Mouse (Mus musculus): ENCODE measurements at regions not wholly inside any gene's neighbourhood (a gene's known extent, or its start where the extent isn't known, plus 50 kb on each side); places are given as distances from the start of the nearest gene placed in this dataset.

DNA sequence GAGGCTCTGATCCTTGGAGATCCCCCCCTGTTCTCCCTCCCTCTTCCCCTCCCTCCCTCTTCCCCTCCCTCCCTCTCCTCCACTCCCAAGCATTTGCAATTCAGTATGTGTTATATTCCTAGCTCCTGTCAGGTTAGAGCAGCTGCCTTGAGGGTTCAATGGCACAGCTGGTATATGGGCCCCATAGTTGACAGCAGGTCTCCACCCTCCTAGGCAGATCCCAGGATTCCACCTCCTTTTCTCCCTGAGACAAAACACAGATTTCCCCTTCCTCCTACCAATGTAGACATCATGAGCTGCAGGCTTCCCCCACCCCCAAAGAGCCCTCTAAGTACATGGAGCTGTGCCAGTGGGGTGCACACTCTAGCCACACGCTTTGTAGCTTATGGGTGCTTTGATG, 137.8 kb downstream of the Unc5cl start:
- DNase-seq: no peak

DNA sequence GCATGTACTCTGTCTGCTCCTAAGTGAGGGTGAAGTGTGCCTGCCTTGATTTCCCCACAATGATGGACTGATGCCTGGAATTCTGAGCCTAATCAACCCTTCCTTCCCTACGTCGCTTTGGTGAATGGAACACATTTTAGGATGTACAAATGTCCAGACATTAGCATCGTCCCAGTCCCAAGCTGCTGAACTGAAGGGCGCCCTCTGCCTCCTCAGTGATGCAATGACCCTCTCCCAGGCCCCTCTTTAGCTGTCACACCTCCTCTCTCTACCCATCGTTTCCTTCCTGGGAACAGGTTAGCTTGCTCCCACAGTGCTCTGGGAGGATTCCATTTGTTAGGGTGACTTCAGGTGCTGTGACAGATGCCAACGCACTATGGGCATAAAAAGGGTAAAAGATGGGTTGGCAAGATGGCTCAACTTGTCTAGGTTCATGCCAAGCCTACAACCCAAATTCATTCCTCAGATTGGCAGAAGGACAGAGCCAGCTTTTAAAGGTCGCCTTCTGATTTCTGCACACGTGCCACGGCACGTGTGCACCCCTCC, 140.8 kb downstream of the Unc5cl start:
- DNase-seq: no peak

DNA sequence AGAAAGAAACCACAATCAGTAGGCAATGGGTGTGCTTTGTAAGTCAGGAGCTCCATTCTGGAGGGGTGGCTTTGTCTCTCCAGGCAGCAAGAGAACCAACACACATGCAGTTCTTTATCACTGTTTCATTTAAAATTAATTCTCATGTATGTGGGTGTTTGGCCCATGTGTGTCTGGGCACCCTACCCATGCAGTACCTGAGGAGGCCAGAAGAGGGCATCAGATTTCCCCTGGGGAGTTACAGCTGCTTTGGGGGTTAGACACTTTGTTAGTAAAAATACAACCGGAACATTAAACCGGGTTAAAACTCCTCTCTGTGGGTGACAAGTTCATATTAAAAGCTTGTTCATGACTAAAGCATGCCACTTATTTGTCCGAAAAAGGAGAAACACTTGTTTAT, 141.7 kb downstream of the Unc5cl start:
- DNase-seq: peak; percentile 34

DNA sequence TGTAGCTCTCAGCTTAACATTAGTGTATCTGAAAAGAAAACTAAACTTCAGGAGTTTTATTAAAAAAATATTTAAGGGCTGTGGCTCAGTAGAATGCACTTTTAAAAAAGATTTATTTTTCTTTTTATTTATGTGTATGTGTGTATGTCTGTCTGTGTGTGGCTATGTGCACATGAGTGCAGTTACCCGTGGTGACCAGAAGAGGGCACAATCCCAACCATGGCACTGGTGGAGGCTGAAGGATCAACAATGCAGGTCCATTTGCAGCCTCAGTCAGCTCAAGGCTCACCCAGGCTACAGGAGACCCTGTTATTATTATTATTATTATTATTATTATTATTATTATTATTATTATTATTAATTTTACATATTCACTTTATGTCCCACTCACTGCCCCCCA, 142.6 kb downstream of the Unc5cl start:
- DNase-seq: no peak

DNA sequence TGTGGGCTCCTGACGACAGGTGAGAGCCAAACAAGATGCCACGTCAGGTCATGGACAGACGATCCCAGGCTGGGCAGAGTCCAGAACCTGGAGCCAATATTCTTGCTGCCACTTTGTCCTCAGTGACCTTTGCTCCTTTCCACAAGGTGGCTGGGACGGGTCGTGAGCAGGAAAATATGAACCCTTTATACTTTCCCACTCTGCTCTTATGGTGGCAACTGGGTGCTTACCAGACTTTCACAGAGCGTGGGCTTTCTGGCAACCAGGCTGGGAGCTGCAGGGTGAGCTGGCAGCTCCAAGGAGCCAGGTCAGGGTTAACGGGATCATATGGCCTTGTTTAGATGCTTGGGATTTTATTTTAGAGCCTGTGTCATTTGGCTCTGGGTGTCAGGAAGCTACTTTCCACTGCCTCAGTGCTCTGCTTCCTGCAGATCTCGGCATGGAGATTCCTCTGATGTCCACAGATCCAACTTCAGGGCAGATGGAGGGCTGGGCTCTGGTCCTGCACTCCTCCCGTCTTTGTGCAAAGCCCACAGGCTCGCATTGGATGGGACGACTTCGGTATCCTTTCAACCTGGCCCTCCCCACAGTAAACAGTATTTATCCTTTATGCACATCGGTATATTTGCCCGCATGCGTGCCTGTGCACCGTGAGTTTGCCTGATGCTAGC, 143.9 kb downstream of the Unc5cl start:
- no peak for DNase-seq

DNA sequence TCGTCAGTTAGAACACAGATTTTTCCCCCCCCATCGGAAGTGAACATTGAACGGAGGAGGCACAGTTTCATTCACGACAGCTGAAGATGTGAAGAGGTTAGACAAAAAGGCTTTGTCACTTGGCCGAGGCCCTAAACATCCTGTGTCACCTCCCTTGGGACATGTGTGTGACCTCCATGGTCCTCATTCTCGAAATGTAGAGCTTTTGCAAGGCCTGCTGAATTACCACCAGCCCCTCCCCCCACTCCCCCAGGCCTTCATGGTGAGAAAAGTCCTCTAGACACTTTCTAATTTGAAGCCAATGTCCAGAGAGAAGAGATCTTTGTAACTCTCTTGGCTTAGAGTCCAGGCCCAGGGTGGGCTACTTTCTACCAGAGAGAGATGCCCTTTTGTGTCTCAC, 145.5 kb downstream of the Unc5cl start:
- no peak for DNase-seq

DNA sequence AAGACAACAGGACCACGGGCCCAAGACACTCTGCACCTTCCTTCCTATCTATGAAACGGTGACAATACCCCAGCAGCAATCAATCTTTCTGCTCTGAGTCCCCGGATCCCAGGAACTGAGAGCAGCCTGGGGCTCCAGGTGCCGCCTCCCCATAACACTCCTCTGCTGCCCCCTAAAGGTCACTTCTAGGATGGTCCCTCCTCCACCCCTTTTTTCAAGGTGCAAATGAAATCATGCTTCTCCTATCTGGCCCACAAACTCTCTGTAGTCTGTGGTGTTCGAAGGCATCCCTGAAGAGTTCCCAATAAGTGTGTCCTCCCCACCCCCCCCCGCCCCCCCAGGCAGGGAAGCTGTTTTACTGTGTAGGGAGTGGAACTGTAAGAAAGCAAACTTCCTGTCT, 147.9 kb downstream of the Unc5cl start:
- DNase-seq: peak; percentile 62

DNA sequence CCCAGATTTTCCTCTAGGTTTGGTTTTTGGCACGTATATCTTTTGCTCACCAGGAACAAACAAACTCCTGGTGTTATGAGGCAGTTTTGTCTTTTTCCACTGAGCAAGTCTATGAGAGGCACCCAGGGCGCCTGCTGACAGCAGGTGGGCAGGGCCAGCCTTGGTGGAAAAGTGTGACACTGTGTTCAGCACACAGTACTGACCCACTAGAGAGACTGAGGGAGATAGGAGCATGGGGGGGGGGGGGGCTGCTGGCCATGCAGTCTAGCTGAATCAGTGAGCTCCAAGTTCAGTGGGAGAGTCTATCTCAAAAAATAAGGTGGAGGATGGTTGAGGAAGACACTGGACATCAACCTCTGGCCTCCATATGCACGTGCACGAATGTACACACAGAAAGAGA, 152.1 kb downstream of the Unc5cl start:
- no peak for DNase-seq

DNA sequence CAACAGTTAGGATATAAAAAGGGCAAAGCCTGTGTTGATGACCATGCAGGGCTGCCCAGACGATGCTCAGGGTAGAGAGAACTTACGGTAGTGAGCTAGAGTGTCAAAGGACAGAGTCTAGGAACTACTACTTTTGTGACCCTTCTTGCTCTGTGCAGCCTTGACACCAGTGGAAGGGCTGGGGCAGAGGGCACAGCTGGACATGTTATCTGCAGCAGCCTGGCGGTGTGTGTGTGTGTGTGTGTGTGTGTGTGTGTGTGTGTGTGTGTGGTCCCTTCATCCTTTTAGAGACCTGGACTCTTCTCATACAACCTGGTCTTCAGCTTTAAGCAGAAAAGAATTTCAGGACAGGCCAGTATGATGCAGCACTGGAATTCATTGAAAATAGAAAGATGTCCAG, 153.6 kb downstream of the Unc5cl start:
- DNase-seq: no peak

DNA sequence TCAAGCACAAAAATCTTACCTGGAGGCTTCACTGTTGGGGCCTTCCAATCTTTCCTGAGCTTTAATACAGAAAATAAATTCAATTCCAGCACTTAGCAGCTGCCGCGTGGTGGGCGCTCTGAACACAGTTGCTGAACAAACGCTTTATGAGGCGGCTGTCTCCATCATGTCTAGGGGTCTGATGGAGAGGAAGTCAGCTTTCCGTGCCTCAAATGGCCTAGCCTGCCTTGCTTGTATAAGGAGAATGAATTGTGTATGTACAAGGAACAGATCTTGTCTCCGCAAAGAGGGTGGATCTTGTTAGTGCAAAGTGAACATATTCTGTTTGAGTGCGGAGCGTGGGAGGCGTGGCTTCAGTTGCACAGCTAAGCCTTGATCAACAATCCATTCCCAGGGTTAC, 155.4 kb downstream of the Unc5cl start:
- DNase-seq: no peak

DNA sequence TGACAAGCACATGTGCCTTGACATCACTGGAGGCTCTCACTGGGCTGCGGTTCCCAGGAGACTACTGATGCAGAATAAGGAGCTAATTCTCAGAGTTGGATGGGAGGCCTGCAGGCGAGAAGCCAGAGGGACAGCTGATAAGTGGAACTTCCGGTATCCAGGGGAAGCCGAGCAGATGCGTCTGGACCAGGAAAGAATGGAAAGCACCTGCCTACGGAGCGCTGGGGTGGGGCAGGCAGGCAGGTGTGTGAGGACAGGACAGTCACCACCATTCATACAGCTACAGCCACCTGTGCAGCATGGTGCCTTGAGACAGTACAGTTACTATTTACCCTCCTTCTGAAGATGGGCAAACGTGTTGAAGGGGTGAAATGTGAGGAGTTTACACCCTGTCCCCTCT, 156.1 kb downstream of the Unc5cl start:
- DNase-seq: no peak

DNA sequence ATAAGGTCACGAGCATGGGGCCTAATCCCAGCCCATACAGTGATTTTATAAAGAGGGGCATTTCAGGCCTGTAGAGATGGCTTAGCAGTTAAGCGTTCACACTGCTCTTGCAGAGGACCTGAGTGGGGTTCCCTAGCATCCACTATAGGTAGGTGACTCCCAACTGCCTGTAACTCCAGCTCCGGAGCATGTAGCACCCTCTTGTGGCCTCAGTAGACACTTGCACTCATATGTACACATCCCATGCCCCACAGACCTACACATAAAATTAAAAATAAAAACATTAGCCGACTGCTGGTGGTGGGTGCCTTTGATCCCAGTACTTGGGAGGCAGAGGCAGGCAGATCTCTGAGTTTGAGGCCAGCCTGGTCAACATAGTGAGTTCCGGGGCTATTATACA, 158.8 kb downstream of the Unc5cl start:
- no peak for DNase-seq

DNA sequence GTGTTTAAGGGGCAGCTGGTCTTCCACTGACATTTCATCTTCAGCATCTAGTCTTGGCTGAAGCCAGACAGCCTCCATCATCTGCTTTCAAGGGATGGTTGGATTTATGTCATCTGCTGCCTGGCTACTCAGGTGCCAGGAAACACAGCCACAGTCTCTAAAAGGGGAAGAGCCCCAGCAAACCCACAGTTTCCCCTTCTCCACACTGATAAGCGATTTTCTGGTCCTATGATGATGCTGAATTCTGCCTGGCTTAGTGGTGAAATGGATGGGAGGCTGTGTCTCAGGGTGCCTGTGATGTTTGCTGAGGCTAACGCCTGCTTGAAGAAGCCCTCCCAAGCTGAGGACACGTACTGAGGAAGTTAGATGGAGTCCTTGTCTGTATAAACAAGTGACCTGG, 160.5 kb downstream of the Unc5cl start:
- no peak for DNase-seq

DNA sequence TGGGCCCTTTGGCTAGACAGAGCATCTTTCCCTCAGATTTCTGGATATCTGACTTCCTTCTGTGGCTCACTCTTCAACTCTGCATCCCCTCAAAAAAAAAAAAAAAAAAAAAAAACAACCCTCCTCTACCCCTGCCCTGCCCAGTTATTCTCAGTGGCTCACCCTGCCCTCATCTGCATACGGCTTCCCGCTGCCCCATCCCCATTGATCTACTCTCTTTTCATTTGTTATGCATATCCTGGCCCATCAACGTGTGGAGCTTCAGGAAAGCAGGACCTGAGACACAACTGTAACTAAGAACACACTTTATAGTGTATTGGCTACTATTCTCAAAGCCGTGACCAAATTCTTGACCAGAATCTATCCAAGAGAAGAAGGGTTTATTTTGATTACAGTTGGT, 161.5 kb downstream of the Unc5cl start:
- DNase-seq: no peak

DNA sequence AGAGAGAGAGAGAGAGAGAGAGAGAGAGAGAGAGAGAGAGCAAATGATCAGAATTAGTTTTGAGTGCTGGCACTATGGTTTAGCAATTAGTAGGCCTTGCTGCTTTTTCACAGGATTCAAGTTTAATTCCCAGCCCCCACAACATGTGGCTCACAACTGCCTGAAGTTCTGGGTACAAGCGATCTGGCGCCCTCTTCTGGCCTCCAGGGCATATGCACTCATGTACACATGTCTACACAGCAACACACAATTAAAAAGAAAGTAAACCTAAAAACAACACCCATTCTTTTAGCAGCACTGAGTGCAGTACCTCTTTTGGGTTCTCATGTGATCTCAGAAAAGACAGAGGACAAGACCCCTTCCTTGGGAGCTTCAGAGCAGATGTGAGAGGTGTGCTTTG, 166.2 kb downstream of the Unc5cl start:
- DNase-seq: no peak

DNA sequence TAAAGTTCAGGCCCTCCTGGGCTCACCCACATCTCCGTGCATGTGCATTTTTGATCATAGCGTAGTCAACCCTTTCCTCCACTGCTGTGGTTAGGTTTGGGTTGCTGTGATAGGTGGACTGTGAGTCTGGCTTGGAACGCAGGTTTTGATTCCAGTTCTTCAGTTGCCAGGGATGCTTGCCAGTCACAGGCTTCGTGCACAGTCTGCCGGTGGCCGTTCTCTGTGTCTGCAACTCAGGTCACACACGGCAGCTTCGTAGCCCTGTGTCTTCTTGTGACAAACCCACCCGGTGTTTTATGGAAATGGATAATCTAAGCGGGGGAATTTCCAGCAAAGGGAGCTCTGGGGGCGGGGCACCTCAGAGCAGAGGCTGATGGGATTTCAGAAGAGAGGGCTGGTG, 167.0 kb downstream of the Unc5cl start:
- DNase-seq: no peak

DNA sequence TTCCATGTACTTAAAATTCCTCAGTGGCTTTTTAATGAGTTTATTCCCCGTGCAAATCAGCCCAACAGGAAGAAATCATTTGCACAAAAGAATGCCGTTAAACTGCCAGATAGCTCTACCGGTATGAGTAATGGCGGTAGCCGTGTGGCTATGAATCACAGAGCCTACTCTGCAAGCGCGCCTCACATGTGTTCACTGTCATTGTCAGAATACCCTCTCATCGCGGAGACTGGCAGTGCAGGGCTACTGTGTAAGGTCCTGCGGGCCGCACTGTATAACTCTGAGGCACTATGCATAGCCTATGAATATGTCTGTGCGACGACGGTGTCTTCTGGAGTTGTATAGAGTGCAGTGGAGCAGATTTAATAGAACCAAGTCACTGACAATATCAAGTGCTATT, 170.2 kb downstream of the Unc5cl start:
- no peak for DNase-seq

DNA sequence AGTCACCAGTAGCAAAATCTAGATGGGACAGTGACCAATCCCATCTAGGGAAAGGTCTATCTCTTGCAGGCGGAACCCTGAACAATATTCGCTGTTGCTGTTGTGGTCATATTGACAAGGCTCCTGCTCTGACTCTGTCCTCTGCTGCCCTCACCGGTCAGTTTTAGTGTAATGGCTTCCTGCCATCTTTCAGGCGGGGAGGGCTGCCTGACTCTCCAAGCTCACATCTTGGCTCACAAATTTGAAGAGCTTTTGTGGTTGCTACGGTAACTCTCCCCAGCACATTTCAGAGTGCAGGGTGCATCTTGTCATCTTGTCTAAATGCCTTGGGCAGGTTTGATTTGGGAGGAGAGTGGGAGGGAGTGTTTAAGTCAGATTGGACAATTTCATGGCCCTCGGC, 171.3 kb downstream of the Unc5cl start:
- DNase-seq: no peak

DNA sequence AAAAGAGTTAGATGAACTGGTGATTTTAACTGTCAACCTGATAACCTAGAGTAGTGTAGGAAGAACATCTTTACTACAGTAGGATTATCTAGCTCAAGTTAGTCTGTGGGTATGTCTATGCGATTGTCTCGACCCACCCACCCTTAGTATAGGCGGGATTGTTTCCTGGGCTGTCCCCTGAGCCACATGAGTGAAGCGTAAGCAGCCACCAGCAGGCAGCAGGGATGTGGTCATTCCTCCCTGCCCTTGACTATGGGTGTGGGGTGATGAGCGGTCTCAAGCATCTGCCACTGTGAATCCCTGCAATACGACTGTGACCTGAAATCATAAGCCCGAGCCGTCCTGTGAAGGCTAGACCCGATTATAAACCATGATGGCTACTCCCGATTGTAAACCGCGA, 184.9 kb downstream of the Unc5cl start:
- no peak for DNase-seq

DNA sequence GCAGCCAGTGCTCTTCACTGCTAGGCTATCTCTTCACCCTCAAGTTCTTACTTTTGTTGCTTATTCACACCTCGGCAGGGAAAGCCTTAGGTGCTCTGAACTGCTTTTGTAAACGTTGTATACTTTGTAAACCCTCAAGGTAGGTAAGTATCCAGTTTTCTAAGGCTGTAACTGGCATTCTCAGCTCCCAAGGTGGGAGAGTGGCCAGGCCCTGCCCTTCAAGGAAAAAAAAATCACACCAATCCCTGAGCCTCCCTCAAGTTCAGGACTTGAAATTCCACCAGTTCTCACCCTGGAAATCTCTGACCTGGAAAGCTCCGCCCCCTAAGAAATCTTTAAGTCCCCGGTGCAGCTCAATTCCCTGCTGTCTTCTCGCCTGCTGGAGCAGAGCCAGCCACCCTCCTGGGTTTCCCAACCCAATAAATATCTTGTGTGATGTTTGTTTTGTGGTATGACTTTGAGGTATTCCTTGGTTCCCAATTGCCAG, 188.9 kb downstream of the Unc5cl start:
- DNase-seq: no peak

DNA sequence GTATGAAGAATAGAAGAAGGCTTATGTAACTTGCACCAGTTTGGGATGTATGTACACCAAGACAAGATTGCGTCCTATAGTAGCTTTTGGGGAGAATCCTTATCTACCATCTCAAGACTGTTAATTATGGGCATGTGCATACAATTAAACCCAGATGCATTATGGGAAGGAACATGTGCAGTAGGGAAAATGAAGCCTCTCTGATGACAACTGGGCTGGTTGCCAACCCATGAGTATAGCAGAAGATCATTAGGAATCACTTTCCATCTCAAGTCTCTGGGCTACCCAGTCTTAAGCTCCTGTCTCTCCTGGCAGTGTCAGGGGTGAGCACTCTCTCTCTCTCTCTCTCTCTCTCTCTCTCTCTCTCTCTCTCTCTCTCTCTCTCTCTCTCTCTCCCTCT, 190.4 kb downstream of the Unc5cl start:
- no peak for DNase-seq

DNA sequence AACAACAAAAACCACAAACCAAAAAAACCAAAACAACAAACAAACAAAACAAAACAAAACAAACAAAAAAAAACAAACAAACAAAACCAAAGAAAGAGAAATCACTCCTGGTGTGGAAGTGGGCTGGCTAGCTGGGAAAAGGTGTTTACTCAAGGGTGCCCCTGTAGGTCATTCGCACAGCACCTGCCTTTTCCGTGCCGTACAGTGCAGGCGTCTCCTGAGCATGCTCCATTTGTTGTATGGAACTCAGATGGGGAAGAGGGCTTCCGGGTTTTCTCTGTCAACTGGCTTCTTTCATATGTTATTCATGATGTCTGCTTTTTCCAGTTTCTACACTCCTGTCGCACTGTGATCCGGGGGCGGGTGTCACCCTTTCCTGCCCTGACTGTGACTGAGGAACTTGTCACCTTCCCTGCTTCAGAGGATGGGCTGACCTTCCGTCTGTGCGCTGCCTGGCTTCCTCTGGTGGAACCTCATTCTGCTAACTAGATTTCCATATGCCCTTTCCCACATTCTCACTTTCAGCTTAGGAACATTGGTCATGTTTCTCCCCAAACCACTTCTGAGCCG, 192.0 kb downstream of the Unc5cl start:
- DNase-seq: peak; percentile 10

DNA sequence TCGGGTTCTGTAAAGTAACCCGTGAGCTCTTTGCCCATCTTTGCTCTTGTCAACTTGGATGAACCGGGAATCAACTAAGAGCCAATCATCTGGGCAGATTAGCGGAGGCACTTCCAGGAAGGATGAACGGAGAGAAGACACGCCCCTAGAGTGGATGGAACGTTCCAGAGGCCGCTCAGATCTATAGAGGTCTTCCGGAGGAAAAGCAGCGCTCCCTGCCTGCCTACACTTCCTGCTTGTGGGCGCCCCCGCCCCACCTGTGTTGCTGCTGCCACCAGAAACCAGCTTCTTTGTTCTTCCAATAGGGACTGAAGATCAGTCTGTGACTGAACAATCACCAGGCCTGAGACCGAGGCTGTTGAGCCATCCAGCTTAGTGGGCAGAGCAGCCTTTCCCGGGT, 192.7 kb downstream of the Unc5cl start:
- peak; percentile 49 for DNase-seq

DNA sequence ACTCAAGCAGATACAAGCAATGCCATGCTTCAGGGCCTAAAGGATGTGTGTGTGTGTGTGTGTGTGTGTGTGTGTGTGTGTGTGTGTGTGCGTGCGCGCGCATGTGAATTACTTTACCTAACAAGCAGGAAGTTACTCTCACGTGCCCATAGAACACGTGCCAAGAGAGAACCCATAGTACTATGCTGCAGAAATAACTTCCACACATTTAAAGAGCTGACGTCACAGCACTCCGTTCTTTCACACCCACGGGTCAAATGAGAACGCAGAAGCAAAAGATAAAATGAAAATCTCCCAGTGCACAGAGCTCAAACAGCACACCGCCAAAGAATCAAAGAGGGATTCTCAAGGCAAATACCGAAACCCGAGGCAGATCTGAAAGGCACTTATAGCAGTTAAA, 195.9 kb downstream of the Unc5cl start:
- DNase-seq: no peak

DNA sequence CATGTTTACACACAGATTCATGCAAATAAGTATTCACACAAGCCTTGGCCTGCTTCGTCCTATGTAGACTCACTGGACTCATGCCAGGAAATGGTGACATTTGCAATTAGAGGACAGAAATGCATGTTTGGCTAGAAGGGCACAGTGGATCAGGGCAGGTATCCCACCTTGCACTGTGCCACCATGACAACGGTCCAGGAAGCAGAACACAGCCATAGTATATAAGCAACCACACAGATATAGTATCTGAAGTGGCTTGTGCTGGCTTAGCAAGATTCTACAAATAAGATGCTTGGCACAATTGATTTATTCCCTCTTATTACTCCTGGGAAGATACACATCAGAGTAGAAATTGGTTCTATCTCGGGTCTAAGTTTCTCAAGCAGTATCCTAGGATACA, 218.0 kb downstream of the Unc5cl start:
- DNase-seq: no peak
